Mouse (Mus musculus) heart, embryonic 15.5 days (tissue): ENCODE results near the gene Tedc2. TPM values are rescaled to one million over a fixed set of nuclear protein-coding genes. Genes with fewer than 3 reads are reported as not detected.

Experiments
- ATAC-seq: fragments of 200-750 bp; cut with Nextera tagmentation; replicated peaks from 2 replicates; pipeline ENCODE4 v1.8.0; 2017; ENCODE audit warnings: low read depth, moderate TSS enrichment; ENCODE audit not compliant: insufficient number of reproducible peaks, insufficient read depth, low FRiP score
- H3K27ac ChIP-seq: fragments of 300-500 bp; sonication (generic); 2 replicates; pipeline ENCODE4 v1.5.1; 2015; ENCODE audit warnings: mild to moderate bottlenecking, inconsistent platforms
- H3K27me3 ChIP-seq: fragments of 300-500 bp; sonication (generic); 2 replicates; pipeline ENCODE4 v1.6.1; 2015; ENCODE audit warnings: inconsistent platforms
- H3K36me3 ChIP-seq: fragments of 300-500 bp; sonication (generic); 2 replicates; pipeline ENCODE4 v1.6.1; 2015; ENCODE audit warnings: mild to moderate bottlenecking, inconsistent platforms
- H3K4me1 ChIP-seq: fragments of 300-500 bp; sonication (generic); replicated peaks from 2 replicates; pipeline ENCODE4 v1.6.1; 2015; ENCODE audit warnings: inconsistent platforms
- H3K4me2 ChIP-seq: fragments of 300-500 bp; sonication (generic); 2 replicates; pipeline ENCODE4 v1.6.1; 2015; ENCODE audit warnings: inconsistent platforms, mild to moderate bottlenecking, moderate library complexity
- H3K4me3 ChIP-seq: fragments of 300-500 bp; sonication (generic); 2 replicates; pipeline ENCODE4 v1.5.1; 2015; ENCODE audit warnings: mild to moderate bottlenecking, inconsistent platforms
- H3K9ac ChIP-seq: fragments of 300-500 bp; sonication (generic); 2 replicates; pipeline ENCODE4 v1.6.1; 2015; ENCODE audit warnings: mild to moderate bottlenecking, inconsistent platforms
- H3K9me3 ChIP-seq: fragments of 300-500 bp; sonication (generic); replicated peaks from 2 replicates; pipeline ENCODE4 v1.6.1; 2016; ENCODE audit warnings: inconsistent platforms
- WGBS: fragments of 180-500 bp; shearing (Covaris S2); methylation state at CpG from one replicate; pipeline ENCODE4 v1.1.7; 2015; ENCODE audit warnings: mixed read lengths; 5-methylcytosine and 5-hydroxymethylcytosine counted together
- polyA plus RNA-seq: library from polyadenylated mRNA; unstranded; fragments of >200 nt; fragmentation: Nextera tagmentation; extraction: Ambion mirVana; gene quantifications from 2 replicates; pipeline ENCODE4 v1.2.1, GENCODE M21; 2015

Tedc2 gene
- polyA plus RNA-seq, 1 experiment from 2014 or later, result 4.3 TPM

GRCm38 (mm10) chr17:24211631-24212440, 8.8 kb downstream of the Tedc2 start:
- 3% methylated on average over 37 of the region's 37 CpGs for WGBS
- Histone ChIP-seq H3K4me3 (peak overlapping the region; percentile 50), H3K27me3 (peaks cover 42% of the 10 kb centered on the region), H3K9ac (peak overlapping the region; percentile 66), H3K4me2 (peak overlapping the region; percentile 90), H3K27ac (0 out of 2 replicates have a peak overlapping the region, but pooled peaks have one; percentile 8), H3K4me1 (peaks cover 44% of the 10 kb centered on the region), H3K36me3 (peaks cover 10% of the 10 kb centered on the region), H3K9me3 (no peaks in the 10 kb centered on the region)
- ATAC-seq, result no peak

- WGBS, result 71% methylated on average over 3 of the region's 3 CpGs
- Histone ChIP-seq H3K4me2 (no peak overlapping the region), H3K27me3 (peaks cover 51% of the 10 kb centered on the region), H3K36me3 (peaks cover 4% of the 10 kb centered on the region), H3K9ac (no peak overlapping the region), H3K4me1 (peaks cover 57% of the 10 kb centered on the region), H3K4me3 (no peak overlapping the region), H3K27ac (no peak overlapping the region), H3K9me3 (no peaks in the 10 kb centered on the region)
- no peak for ATAC-seq
Observed at GRCm38 (mm10) chr17:24210591-24210990, 10.1 kb downstream of the Tedc2 start.

GRCm38 (mm10) chr17:24209916-24210240, 10.8 kb downstream of the Tedc2 start:
- Histone ChIP-seq H3K4me2 (no peak overlapping the region), H3K36me3 (no peaks in the 10 kb centered on the region), H3K27me3 (peaks cover 51% of the 10 kb centered on the region), H3K4me1 (peaks cover 59% of the 10 kb centered on the region), H3K27ac (peak overlapping the region; percentile 66; the same call in 1 of the 2 replicates), H3K9ac (no peak overlapping the region), H3K4me3 (no peak overlapping the region), H3K9me3 (no peaks in the 10 kb centered on the region)
- ATAC-seq, result no peak
- 65% methylated on average over 3 of the region's 3 CpGs for WGBS

GRCm38 (mm10) chr17:24209043-24209915, 11.4 kb downstream of the Tedc2 start, which contains the start of gene Ntn3:
Ntn3 (minus strand) TSS chr17:24209531.
- H3K4me3 ChIP-seq, result peak within 1 kb of the TSS; percentile 53
- H3K9ac ChIP-seq, result peak within 1 kb of the TSS; percentile 70
- peaks cover 65% of the 10 kb centered on the region for H3K4me1 ChIP-seq
- H3K4me2 ChIP-seq, result peak within 1 kb of the TSS; percentile 80
- H3K27ac ChIP-seq, result peak within 1 kb of the TSS; percentile 66
- H3K36me3 ChIP-seq, result no peaks in the 10 kb centered on the region
- peaks cover 51% of the 10 kb centered on the region for H3K27me3 ChIP-seq
- peak; percentile 43 for ATAC-seq
- under 1% methylated on average over 38 of the region's 43 CpGs for WGBS
- H3K9me3 ChIP-seq, result no peaks in the 10 kb centered on the region

- Histone ChIP-seq H3K9me3 (no peaks in the 10 kb centered on the region), H3K27me3 (peaks cover 51% of the 10 kb centered on the region), H3K27ac (peak overlapping the region; percentile 66), H3K36me3 (no peaks in the 10 kb centered on the region), H3K4me3 (peak overlapping the region; percentile 53), H3K4me2 (peak overlapping the region; percentile 80), H3K4me1 (peaks cover 71% of the 10 kb centered on the region), H3K9ac (peak overlapping the region; percentile 70)
- ATAC-seq, result no peak
- WGBS, result 4% methylated on average over 29 of the region's 29 CpGs
Observed at GRCm38 (mm10) chr17:24208641-24209042, 12.0 kb downstream of the Tedc2 start.

GRCm38 (mm10) chr17:24207768-24208640, 12.6 kb downstream of the Tedc2 start:
- Histone ChIP-seq H3K4me3 (peak overlapping the region; percentile 53), H3K9me3 (no peaks in the 10 kb centered on the region), H3K27me3 (peaks cover 51% of the 10 kb centered on the region), H3K9ac (peak overlapping the region; percentile 70; the same call in 1 of the 2 replicates), H3K27ac (peak overlapping the region; percentile 66; the same call in 1 of the 2 replicates), H3K36me3 (no peaks in the 10 kb centered on the region), H3K4me1 (peaks cover 76% of the 10 kb centered on the region), H3K4me2 (peak overlapping the region; percentile 80)
- 71% methylated on average over 34 of the region's 34 CpGs for WGBS
- no peak for ATAC-seq

- Histone ChIP-seq H3K9ac (peak overlapping the region; percentile 51), H3K27ac (no peak overlapping the region), H3K4me1 (peaks cover 75% of the 10 kb centered on the region), H3K9me3 (no peaks in the 10 kb centered on the region), H3K27me3 (peaks cover 43% of the 10 kb centered on the region), H3K4me3 (peak overlapping the region; percentile 57), H3K36me3 (no peaks in the 10 kb centered on the region), H3K4me2 (peak overlapping the region; percentile 80)
- 5% methylated on average over 61 of the region's 62 CpGs for WGBS
- no peak; the same call in 1 of the 2 replicates for ATAC-seq
Observed at GRCm38 (mm10) chr17:24206451-24207351, 13.9 kb downstream of the Tedc2 start.

GRCm38 (mm10) chr17:24205908-24206361, 14.7 kb downstream of the Tedc2 start:
- 4% methylated on average over 15 of the region's 15 CpGs for WGBS
- peak; percentile 0; the same call in 1 of the 2 replicates for ATAC-seq
- no peaks in the 10 kb centered on the region for H3K36me3 ChIP-seq

GRCm38 (mm10) chr17:24205284-24205888, 15.3 kb downstream of the Tedc2 start, which contains the start of gene Tbc1d24:
Tbc1d24 (minus strand) TSS chr17:24205562.
- H3K27me3 ChIP-seq, result peaks cover 31% of the 10 kb centered on the region
- ATAC-seq, result peak; percentile 70
- peaks cover 64% of the 10 kb centered on the region for H3K4me1 ChIP-seq

More at GRCm38 (mm10) chr17:24205908-24206361, 14.7 kb downstream of the Tedc2 start:
- peak overlapping the region; percentile 57 for H3K4me3 ChIP-seq
- peak overlapping the region; percentile 61; the same call in 1 of the 2 replicates for H3K9ac ChIP-seq
- H3K27me3 ChIP-seq, result peaks cover 36% of the 10 kb centered on the region
- peak overlapping the region; percentile 80 for H3K4me2 ChIP-seq
- H3K9me3 ChIP-seq, result no peaks in the 10 kb centered on the region
- H3K4me1 ChIP-seq, result peaks cover 67% of the 10 kb centered on the region
- H3K27ac ChIP-seq, result peak overlapping the region; percentile 45; the same call in 1 of the 2 replicates

More at GRCm38 (mm10) chr17:24205284-24205888, 15.3 kb downstream of the Tedc2 start, which contains the start of gene Tbc1d24:
- under 1% methylated on average over 65 of the region's 65 CpGs for WGBS
- no peaks in the 10 kb centered on the region for H3K9me3 ChIP-seq
- H3K4me2 ChIP-seq, result peak within 1 kb of the TSS; percentile 80
- peak within 1 kb of the TSS; percentile 45 for H3K27ac ChIP-seq
- no peaks in the 10 kb centered on the region for H3K36me3 ChIP-seq
- H3K9ac ChIP-seq, result peak within 1 kb of the TSS; percentile 61
- H3K4me3 ChIP-seq, result peak within 1 kb of the TSS; percentile 57
